Mouse (Mus musculus): ENCODE results near the gene Jam2. TPM values are rescaled to one million over a fixed set of nuclear protein-coding genes. Genes with fewer than 3 reads are reported as not detected.

Gene Jam2
- polyA plus RNA-seq, 1 experiment: 5.7 TPM

DNA sequence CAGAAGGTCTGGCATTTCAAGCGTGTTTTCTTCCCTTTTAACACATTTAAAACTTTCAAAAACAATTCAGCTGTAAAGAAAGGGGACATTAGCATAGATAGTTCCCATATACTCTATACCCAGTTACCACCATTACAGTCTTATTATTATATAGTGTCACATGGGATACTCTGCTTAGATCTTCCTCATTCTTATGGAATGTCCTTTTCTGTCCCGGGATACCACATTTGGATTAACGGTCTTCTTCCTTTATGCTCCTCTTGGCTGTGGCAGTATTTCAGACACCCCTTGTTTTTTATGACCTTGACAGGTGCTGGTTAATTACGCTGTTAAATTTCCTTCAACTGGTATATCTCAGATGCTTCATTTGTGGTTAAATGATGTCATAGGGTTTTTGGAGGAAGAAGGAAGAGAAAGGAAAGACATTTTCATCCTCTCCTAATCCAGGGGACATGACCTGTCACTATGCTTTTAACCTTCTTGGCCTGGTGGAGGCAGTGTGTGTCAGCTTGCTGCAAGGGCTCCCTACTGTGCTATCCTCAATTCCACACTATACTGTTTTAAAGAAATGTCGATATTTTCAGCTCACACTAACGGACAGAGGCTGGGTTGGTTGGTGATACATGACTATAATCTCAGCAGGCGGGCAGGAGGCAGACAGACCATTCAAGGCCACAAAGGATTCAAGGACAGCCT, 2.3 kb downstream of the Jam2 start:
- Histone ChIP-seq H3K4me3 (replicated peaks; ENCODE audit: control insufficient read depth, low read depth, low read length) (no peak overlapping the region), H3K4me1 (ENCODE audit: control insufficient read depth, insufficient read depth, low read length) (no peaks in the 10 kb centered on the region), H3K27ac (ENCODE audit: control insufficient read depth, insufficient read depth, low read depth, low read length, poor library complexity) (no peak overlapping the region)
- TF ChIP-seq CTCF (IDR thresholded peaks at IDR 0.05; ENCODE audit: control insufficient read depth, insufficient read depth, low read length) (no peak), POLR2A (IDR thresholded peaks at IDR 0.05; ENCODE audit: borderline replicate concordance, control insufficient read depth, low read depth, low read length) (no peak)
- 37% methylated on average over 7 of the region's 7 CpGs for WGBS

DNA sequence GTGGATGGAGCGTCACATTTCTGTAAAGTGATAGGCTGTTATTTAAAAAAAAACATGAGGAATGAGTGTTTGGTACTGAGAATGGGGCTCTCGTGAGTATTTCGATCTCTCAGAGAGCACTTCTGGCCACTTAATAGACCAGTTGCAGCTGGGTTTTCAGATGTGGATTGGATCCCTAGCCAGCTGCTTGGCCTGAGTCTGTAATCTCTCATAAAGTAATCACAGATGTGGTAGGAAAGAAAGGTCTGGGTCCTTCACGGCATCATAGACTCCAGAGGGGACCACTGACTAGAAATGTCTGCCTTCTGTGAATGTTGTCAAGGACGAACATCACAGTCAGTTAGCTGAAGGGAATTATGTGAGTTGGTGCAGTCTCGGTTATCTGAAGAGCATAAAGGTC, 4.5 kb downstream of the Jam2 start:
- no peaks in the 10 kb centered on the region for H3K4me1 ChIP-seq (ENCODE audit: control insufficient read depth, insufficient read depth, low read length)
- TF ChIP-seq CTCF (IDR thresholded peaks at IDR 0.05; ENCODE audit: control insufficient read depth, insufficient read depth, low read length): no peak
- no peak for TF ChIP-seq POLR2A (IDR thresholded peaks at IDR 0.05; ENCODE audit: borderline replicate concordance, control insufficient read depth, low read depth, low read length)
- H3K4me3 ChIP-seq (replicated peaks; ENCODE audit: control insufficient read depth, low read depth, low read length): no peak overlapping the region
- no peak overlapping the region for H3K27ac ChIP-seq (ENCODE audit: control insufficient read depth, insufficient read depth, low read depth, low read length, poor library complexity)
- WGBS: 83% methylated on average over 6 of the region's 6 CpGs

- TF ChIP-seq POLR2A (IDR thresholded peaks at IDR 0.05; ENCODE audit: borderline replicate concordance, control insufficient read depth, low read depth, low read length) (no peak), CTCF (IDR thresholded peaks at IDR 0.05; ENCODE audit: control insufficient read depth, insufficient read depth, low read length) (no peak)
- Histone ChIP-seq H3K27ac (ENCODE audit: control insufficient read depth, insufficient read depth, low read depth, low read length, poor library complexity) (no peak overlapping the region), H3K4me3 (replicated peaks; ENCODE audit: control insufficient read depth, low read depth, low read length) (no peak overlapping the region), H3K4me1 (ENCODE audit: control insufficient read depth, insufficient read depth, low read length) (no peaks in the 10 kb centered on the region)
- WGBS: 79% methylated on average over 6 of the region's 6 CpGs
Observed at GRCm38 (mm10) chr16:84778861-84779630, 5.1 kb downstream of the Jam2 start.

DNA sequence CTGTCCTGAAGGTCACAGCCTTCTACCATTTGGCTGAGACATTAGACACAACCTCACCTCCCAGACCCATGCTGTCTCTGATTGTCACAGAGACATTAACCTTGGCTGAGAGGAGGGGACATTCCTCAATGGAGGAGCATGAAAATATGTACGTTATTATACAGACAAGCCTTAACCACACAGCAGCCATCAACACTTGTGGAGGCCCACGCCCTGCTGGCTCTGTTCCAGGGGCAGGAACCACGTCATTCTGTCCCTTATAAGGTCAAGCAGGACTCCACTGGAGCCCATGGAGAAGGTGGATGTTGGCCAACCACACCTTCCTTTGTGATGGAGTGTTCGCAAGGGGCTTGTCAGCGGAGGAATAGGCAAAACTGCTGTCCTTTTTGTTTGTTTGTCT, 5.8 kb downstream of the Jam2 start:
- Histone ChIP-seq H3K27ac (ENCODE audit: control insufficient read depth, insufficient read depth, low read depth, low read length, poor library complexity) (no peak overlapping the region), H3K4me3 (replicated peaks; ENCODE audit: control insufficient read depth, low read depth, low read length) (no peak overlapping the region), H3K4me1 (ENCODE audit: control insufficient read depth, insufficient read depth, low read length) (no peaks in the 10 kb centered on the region)
- WGBS: 65% methylated on average over 5 of the region's 5 CpGs
- TF ChIP-seq POLR2A (IDR thresholded peaks at IDR 0.05; ENCODE audit: borderline replicate concordance, control insufficient read depth, low read depth, low read length): no peak
- no peak for TF ChIP-seq CTCF (IDR thresholded peaks at IDR 0.05; ENCODE audit: control insufficient read depth, insufficient read depth, low read length)

GRCm38 (mm10) chr16:84783279-84783678, 9.4 kb downstream of the Jam2 start:
- Histone ChIP-seq H3K4me3 (replicated peaks; ENCODE audit: control insufficient read depth, low read depth, low read length) (no peak overlapping the region), H3K4me1 (ENCODE audit: control insufficient read depth, insufficient read depth, low read length) (no peaks in the 10 kb centered on the region; the same call in 1 of the 2 replicates), H3K27ac (ENCODE audit: control insufficient read depth, insufficient read depth, low read depth, low read length, poor library complexity) (no peak overlapping the region)
- WGBS: 10% methylated on average over 2 of the region's 2 CpGs
- no peak for TF ChIP-seq POLR2A (IDR thresholded peaks at IDR 0.05; ENCODE audit: borderline replicate concordance, control insufficient read depth, low read depth, low read length)
- no peak for TF ChIP-seq CTCF (IDR thresholded peaks at IDR 0.05; ENCODE audit: control insufficient read depth, insufficient read depth, low read length)

GRCm38 (mm10) chr16:84784966-84785365, 11.0 kb downstream of the Jam2 start:
- 75% methylated on average over 7 of the region's 7 CpGs for WGBS
- Histone ChIP-seq H3K4me3 (replicated peaks; ENCODE audit: control insufficient read depth, low read depth, low read length) (no peak overlapping the region), H3K27ac (ENCODE audit: control insufficient read depth, insufficient read depth, low read depth, low read length, poor library complexity) (no peak overlapping the region), H3K4me1 (ENCODE audit: control insufficient read depth, insufficient read depth, low read length) (no peaks in the 10 kb centered on the region; the same call in 1 of the 2 replicates)
- no peak for TF ChIP-seq POLR2A (IDR thresholded peaks at IDR 0.05; ENCODE audit: borderline replicate concordance, control insufficient read depth, low read depth, low read length)
- no peak for TF ChIP-seq CTCF (IDR thresholded peaks at IDR 0.05; ENCODE audit: control insufficient read depth, insufficient read depth, low read length)

DNA sequence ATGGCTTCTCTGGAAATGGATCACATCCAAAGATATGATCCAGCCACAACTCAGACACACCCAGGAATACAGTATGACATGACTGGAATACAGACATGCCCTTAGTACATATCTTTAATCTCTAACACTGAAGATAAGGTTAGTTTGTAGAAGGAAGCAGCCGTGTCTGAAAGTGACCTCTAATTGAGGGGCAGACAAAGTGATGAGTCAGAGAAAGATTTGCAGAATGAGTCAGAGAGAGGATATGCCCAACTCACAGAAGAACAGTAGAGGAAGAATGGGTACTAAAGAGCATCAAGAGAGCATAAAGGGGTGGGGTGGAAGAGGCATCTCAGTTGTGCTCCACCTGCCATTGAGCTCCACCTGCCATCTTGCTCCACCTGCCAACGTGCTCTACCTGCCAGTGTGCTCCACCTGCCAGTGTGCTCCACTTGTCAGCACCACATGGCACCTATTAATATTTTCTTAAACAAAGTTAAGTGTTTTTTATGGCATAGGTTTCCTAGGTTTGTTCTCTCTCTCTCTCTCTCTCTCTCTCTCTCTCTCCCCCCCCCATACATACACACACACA, 16.8 kb downstream of the Jam2 start:
- no peaks in the 10 kb centered on the region; the same call in 1 of the 2 replicates for H3K4me1 ChIP-seq (ENCODE audit: control insufficient read depth, insufficient read depth, low read length)
- 73% methylated on average over 2 of the region's 2 CpGs for WGBS
- H3K4me3 ChIP-seq (replicated peaks; ENCODE audit: control insufficient read depth, low read depth, low read length): no peak overlapping the region
- TF ChIP-seq POLR2A (IDR thresholded peaks at IDR 0.05; ENCODE audit: borderline replicate concordance, control insufficient read depth, low read depth, low read length) (no peak), CTCF (IDR thresholded peaks at IDR 0.05; ENCODE audit: control insufficient read depth, insufficient read depth, low read length) (no peak)
- H3K27ac ChIP-seq (ENCODE audit: control insufficient read depth, insufficient read depth, low read depth, low read length, poor library complexity): no peak overlapping the region

DNA sequence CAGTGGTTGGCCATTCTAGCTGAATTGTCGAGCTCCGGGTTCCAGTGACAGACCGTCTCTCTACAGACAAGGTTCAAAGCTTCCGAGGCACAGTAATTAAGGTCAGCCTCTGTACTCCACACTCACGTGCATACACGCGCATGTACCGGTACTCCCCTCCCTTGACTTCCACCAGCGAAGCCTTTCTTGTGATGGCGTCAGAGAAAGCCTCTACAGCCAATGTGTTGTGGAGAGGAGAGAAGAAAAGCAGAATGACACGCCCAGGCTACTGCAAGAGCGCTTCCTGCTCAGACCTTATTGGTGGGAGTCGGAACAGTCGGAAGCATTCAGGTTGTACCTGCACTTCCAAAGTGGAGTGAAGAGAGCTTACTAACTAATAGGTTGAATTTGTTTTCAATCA, 19.5 kb downstream of the Jam2 start:
- Histone ChIP-seq H3K4me3 (replicated peaks; ENCODE audit: control insufficient read depth, low read depth, low read length) (no peak overlapping the region), H3K27ac (ENCODE audit: control insufficient read depth, insufficient read depth, low read depth, low read length, poor library complexity) (no peak overlapping the region), H3K4me1 (ENCODE audit: control insufficient read depth, insufficient read depth, low read length) (no peaks in the 10 kb centered on the region)
- TF ChIP-seq CTCF (IDR thresholded peaks at IDR 0.05; ENCODE audit: control insufficient read depth, insufficient read depth, low read length) (no peak), POLR2A (IDR thresholded peaks at IDR 0.05; ENCODE audit: borderline replicate concordance, control insufficient read depth, low read depth, low read length) (no peak)
- 91% methylated on average over 14 of the region's 14 CpGs for WGBS
